Mouse (Mus musculus) left cerebral cortex, adult 18-20 months (tissue): ENCODE measurements at regions not wholly inside any gene's neighbourhood (a gene's known extent, or its start where the extent isn't known, plus 50 kb on each side); places are given as distances from the start of the nearest gene placed in this dataset.
"Not testable (repeated sequence)": the region's sequence is repeated elsewhere in the genome, so short reads cannot be mapped to it uniquely, and the experiment has no call there.

Source experiments
- DNase-seq, 2 experiments: peaks; one replicate each; pipeline ENCODE4 v3.0.0; 2021 to 2022; ENCODE audit warnings: low spot score in 2 of 2, mixed read lengths in 1 of 2

GRCm38 (mm10) chr13:4935940-4936339 is 327.0 kb upstream of the Akr1e1 start:
- no peak for DNase-seq

DNA sequence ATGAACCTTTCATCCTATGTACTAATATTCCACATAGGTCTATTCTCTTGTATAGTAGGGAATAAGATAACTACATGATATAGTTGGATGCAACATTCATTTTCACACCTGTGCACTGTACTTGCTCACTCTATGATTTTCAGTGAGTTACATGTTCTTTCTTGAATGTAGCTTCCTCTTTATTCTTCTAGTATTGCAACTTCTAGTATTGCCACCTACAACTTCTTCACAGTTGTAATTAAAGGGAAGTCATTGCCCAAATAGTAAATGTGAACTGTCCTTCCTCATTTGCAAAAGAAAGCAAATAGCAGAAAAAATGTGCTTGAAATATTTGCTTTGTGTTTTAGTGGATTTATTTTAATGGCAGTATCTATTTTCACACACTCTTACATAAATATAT is 330.9 kb upstream of the Akr1e1 start:
- DNase-seq = no peak

DNA sequence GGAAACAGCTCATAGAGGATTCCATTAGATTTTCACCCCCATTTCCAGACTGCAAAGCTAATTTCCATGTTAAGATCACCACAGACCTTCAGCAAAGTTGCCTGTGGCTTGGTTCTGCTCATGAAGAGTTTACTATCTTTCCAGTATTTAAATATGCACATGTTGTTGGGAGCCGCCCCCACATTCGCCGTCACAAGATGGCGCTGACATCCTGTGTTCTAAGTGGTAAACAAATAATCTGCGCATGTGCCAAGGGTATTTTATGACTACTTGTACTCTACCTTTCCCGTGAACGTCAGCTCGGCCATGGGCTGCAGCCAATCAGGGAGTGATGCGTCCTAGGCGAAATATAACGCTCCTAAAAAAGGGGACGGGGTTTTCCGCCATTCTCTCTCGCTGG is 333.5 kb upstream of the Akr1e1 start:
- not testable (repeated sequence) for DNase-seq

GRCm38 (mm10) chr13:4943046-4943445 is 334.1 kb upstream of the Akr1e1 start:
- no peak for DNase-seq

GRCm38 (mm10) chr13:4955384-4955783 is 346.4 kb upstream of the Akr1e1 start:
- DNase-seq = no peak

DNA sequence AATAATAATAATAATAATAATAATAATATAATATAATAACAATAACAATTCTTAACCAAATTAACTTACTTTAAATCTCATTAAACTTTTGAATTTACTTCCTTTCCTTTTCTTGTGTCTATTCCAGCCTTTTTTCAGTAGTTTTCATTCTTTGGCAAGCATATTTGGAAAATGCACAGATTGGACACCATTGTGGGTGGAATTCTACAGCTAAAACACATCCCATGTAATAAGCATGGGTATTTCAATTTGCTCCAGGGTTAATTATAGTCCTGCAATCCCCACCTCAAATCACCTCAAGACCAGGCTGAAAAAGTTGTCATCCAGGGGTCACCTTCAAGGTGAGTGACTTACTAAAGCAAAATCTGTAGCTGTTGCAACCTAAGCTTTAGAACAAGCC is 355.9 kb upstream of the Akr1e1 start:
- no peak for DNase-seq

- no peak for DNase-seq
These were observed 361.3 kb upstream of the Akr1e1 start for GRCm38 (mm10) chr13:4970081-4970892.

DNA sequence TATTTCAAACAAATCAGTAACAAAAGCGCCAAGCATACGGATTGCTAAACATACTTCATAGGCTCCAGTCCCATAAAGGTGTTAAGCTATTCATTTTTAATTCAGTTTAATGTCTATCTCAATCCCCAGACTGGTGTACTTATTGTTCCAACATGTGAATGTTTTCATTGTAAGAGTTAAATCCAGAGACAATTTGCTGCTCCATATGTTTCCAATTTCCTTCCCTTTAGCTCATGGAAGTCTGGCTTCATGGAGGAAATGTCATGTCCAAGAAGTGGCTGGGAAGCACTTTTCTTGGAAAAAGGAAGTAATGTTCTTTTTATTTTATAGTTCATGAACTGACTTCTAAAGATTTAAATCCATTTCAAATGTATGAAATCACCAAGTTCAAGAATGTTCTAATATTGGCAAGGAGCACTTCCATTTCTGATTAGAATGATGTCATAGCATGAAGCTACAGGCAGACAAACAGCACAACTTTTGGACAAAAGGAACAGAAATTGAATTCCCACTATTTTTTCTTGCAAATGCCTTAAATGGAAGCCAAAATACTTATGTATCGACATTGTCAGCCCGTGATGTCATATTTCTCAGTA is 362.6 kb upstream of the Akr1e1 start:
- DNase-seq = no peak

DNA sequence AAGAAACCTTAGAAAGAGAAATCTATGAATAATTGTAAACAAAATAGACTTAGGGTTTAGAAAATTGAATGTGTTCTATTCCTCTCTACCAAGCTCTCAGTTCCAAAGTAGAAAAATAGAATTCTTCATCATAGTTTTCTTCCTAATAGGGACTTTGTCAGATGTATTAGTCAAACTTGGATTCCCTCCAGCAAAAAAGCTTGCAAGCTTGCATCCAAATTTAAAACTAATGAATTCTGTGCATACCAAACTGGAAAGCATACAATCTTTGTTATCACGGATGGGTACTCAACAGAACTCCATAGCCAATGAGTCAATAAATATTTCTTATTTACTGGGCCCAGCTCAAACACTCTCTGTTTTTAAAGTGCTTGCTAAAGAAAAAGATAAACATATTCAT is 383.9 kb upstream of the Akr1e1 start:
- DNase-seq = no peak

DNA sequence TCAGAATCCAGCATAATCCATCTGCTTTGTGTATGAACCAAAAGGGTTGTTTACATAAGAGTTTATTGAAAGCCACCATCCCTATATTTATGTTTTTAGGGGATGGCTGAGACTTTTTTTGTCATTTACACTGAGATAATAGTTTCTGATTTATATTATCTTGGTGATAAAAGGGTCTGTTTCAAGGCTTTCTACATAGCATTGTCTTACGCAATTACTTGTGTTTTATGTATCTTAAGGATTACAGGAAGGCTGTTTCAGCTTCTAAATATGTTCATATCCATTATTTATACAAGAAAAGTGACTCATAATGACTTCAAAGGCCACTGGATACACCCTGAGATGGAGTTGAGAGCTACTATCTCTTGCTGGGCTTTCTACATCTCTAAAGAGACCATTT is 399.3 kb upstream of the Akr1e1 start:
- DNase-seq = no peak

DNA sequence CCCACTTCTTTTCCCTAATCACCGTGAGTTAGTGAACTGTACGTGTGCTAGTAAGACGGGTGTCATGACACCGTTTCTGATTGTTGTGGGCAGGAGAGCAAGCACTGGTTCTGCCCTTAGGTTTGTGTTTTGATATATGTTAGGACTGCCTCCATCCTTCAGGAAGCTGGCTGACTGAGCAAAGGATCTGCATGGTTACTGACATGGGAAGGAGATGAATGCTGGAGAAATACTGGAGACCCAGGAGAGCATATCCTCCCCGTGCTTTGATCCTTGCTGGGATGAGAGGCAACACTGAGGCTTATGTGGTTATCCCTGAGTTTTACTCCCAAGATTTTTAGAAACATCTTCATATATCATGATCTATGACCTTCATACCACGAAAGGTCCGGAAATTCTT is 413.5 kb upstream of the Akr1e1 start:
- no peak for DNase-seq

DNA sequence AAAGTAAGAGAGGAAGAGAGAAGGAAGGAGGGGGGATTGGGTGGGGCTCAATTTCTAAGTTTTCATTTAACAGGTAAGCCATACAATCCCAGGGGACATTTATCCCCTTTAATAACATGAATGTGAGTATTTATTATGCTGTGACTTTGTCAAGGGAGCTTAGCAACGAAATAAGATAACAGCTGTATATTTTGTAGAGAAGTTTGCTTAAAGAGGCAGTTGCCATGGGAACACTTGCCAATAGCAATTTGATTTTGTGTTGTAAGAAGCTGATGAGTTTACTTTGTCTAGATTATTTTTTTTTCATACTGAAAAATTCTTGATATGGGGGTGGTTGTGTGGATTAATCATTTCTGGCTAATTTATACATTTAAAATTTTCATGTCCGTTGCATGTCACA is 450.9 kb upstream of the Akr1e1 start:
- no peak for DNase-seq

- DNase-seq = peak in 1 of 2 experiments; percentile 1
These were observed 451.5 kb upstream of the Akr1e1 start for GRCm38 (mm10) chr13:5060462-5060861.

DNA sequence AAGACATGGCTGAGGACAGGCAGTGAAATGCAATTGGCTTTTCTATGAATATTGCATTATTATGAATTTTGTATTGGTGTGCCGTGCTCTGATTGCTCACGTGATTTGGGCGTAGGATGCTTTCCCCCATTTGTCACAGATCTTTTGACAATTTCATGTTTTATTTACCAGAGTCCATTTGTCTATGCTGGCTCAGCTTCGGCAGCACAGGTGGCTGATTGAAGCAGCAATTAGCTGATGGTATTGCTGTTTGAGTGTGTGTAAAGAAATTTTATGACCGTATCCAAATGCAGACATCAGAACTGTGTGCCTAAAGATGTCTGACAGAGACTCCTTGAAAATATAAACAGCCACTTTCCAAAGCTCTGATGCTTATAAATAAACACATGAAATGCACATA is 498.5 kb upstream of the Akr1e1 start:
- DNase-seq = no peak

DNA sequence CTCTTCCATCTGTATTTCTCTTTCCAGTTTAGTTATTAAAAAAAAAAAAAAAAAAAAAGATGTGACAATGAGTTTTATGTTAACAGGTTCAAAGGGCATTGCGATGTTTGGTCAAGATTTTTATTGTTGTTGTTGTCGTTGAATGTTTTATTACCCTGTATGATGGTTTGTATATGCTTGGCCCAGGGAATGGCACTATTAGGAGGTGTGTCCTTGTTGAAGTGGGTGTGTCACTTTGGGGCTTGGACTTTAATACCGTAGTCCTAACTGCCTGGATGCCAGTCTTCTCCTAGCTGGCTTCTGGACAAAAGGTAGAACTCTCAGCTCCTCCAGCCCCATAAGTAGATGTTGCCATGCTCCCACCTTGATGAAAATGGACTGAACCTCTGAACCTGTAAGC is 545.9 kb upstream of the Akr1e1 start:
- no peak for DNase-seq

DNA sequence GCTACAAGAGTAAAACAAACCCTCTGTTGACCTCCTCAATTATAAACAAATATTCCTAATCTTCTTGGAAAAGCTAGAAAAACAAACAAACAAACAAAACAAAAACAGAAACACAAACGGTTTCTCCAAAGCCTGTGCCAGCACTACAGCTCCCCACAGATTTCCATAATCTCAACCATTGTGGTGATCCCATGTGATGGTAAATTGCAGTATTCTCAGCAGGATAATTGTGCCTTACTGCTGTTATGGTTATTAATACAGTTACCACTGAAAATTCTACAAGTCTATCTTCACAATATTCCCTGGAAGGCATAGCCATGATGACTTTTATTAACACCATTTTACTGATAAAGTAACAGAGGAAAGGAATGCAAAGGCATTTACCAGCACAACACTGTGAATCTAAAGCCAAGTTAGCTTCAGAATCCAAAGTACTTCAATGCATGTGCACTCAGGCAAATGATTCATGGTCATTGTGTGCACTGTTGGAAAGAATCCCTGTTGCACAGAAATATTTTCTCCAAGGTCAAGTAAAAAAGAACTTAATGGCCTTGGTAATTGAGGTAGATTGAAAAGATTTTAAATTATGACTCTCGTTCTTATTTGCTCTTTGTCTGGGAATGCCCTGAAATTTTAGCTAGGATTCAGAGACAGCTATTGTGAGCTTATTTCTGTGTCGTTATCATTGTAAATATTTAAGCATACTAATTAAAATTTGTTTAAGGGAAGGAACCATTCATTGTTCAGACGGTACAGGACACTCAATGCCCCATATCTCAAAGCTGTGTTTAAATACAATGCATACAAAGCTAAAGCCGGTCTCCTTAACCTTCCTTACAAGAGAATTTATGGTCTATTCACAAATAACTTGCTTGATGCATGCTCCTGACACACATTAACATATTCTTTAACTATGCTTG is 551.1 kb upstream of the Akr1e1 start:
- no peak for DNase-seq

DNA sequence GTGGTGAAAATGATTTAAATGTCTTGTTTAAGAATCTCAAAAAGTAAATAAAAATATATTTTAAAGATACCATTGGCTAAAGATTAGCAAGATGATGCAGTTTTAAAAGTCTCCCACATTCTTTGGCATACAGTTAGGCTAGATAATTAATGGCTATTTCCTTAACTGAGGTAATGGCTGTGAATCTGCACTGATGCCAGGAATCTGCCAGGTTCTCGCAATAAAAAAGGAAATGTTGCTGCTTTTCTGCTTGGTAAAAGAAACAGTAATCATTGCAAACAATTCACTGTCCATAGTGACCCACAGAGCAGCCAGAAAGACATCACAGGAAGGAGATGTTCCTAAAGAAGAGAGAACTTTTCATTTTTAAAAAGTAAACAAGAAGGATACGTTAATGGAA is 557.7 kb upstream of the Akr1e1 start:
- DNase-seq = no peak

GRCm38 (mm10) chr13:5178996-5179395 is 570.0 kb upstream of the Akr1e1 start:
- DNase-seq = no peak

GRCm38 (mm10) chr13:5179552-5179951 is 570.6 kb upstream of the Akr1e1 start:
- no peak for DNase-seq

GRCm38 (mm10) chr13:5185237-5185800 is 576.3 kb upstream of the Akr1e1 start:
- DNase-seq = not testable (repeated sequence)

- no peak for DNase-seq
These were observed 593.8 kb upstream of the Akr1e1 start for GRCm38 (mm10) chr13:5202736-5203135.

DNA sequence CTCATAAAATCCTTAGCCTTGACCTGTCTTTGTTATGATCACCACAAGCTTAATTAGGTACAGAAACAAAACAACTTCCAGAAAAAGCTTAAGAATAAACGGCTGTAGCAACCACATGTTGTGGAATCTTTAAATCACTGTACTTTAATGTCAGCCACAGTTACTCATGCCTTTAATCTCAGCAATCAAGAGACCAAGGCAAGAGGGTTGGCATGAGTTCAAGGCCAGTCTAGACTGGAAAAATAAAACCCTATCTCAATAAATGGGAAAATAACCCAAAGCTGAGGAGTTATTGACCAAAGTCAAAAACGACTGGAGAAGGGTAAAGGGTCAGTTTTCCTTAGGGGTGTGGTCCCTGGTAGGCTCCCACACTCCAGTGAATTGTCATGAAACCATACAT is 595.2 kb upstream of the Akr1e1 start:
- DNase-seq = no peak
